ENCODE assay signal across 14 mouse cellular contexts in the genomic region with DNA sequence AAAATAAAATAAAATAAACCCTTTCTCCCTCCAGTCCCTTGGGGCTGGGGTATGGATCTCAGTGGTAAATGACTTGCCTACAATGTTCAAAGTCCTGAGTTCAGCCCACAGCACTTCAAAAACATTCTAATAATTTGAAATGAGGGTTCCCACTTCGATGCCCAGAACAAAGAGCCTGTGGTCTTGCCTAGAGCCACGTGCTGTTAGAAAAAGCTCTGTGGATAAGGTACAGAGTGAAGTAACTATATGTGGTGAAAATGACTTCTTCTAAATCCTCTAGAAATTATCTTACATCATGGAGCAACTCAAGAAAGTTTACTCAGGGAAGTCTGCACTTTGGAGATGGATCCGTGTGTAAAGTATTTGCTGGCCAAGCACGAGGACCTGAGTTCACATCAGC.
"Had no signal": no experiment of that assay in that cellular context is flagged by ENCODE, and none has a peak within 500 bp of the region (broad histone marks: within the 10 kb centered on the region; RNA-seq: fewer than 3 reads in every experiment).

No protein-coding gene starts in this region.

- H3K27ac ChIP-seq: limb, embryonic 15.5 days; midbrain, embryonic 15.5 days; neural tube, embryonic 12.5 days; stomach, postnatal 0 days had no signal

- H3K36me3 ChIP-seq: limb, embryonic 15.5 days; midbrain, embryonic 15.5 days; neural tube, embryonic 12.5 days had no signal

- H3K27me3 ChIP-seq: limb, embryonic 15.5 days; midbrain, embryonic 15.5 days; neural tube, embryonic 12.5 days had no signal

- ATAC-seq: midbrain, embryonic 15.5 days had no signal

- DNase-seq: kidney, adult 2 months; kidney, postnatal 36 days; layer of hippocampus, adult 9-11 months; layer of hippocampus, postnatal 36 days; lung, embryonic 14.5 days; lung, postnatal 10 days; lung, postnatal 4 days; thymus, postnatal 25 days had no signal

- H3K4me3 ChIP-seq: limb, embryonic 15.5 days; midbrain, embryonic 15.5 days; neural tube, embryonic 12.5 days had no signal

- H3K4me2 ChIP-seq: limb, embryonic 15.5 days; lung, embryonic 14.5 days; midbrain, embryonic 11.5 days; midbrain, embryonic 15.5 days; neural tube, embryonic 12.5 days had no signal

- H3K9me3 ChIP-seq: limb, embryonic 15.5 days; megakaryocyte, embryonic 14.5 days; midbrain, embryonic 15.5 days; neural tube, embryonic 12.5 days had no signal

- H3K9ac ChIP-seq: limb, embryonic 15.5 days; lung, embryonic 14.5 days; midbrain, embryonic 15.5 days; neural tube, embryonic 12.5 days had no signal

- H3K4me1 ChIP-seq: limb, embryonic 15.5 days; midbrain, embryonic 15.5 days; neural tube, embryonic 12.5 days had no signal
